In genomic region chr13:112364698-112365097, GRCm38 (mm10) we compare ENCODE assay signal across 16 mouse cellular contexts.
"Had no signal": no experiment of that assay in that cellular context is flagged by ENCODE, and none has a peak within 500 bp of the region (broad histone marks: within the 10 kb centered on the region; RNA-seq: fewer than 3 reads in every experiment).

No protein-coding gene starts in this region.

- H3K4me2 ChIP-seq: limb, embryonic 15.5 days; liver, embryonic 13.5 days; lung, embryonic 15.5 days; neural tube, embryonic 15.5 days had no signal

- H3K4me3 ChIP-seq: layer of hippocampus, adult 2 months; limb, embryonic 15.5 days; liver, embryonic 13.5 days; lung, embryonic 15.5 days; myocyte; neural tube, embryonic 15.5 days had no signal

- ATAC-seq: liver, postnatal 0 days had no signal

- H3K9ac ChIP-seq: limb, embryonic 15.5 days; liver, embryonic 13.5 days; liver, postnatal 0 days; lung, embryonic 15.5 days; neural tube, embryonic 15.5 days had no signal

- H3K9me3 ChIP-seq: limb, embryonic 15.5 days; liver, embryonic 13.5 days; lung, embryonic 15.5 days; neural tube, embryonic 15.5 days had no signal

- H3K27me3 ChIP-seq: limb, embryonic 15.5 days; liver, embryonic 13.5 days; lung, embryonic 15.5 days; neural tube, embryonic 15.5 days had no signal

- H3K4me1 ChIP-seq: liver, embryonic 13.5 days; neural tube, embryonic 15.5 days had no signal

- H3K27ac ChIP-seq: layer of hippocampus, adult 2 months; liver, embryonic 13.5 days; lung, embryonic 15.5 days; neural tube, embryonic 15.5 days; stomach, postnatal 0 days had no signal

- H3K36me3 ChIP-seq: limb, embryonic 15.5 days; liver, embryonic 13.5 days; lung, embryonic 15.5 days; neural tube, embryonic 15.5 days had no signal

- DNase-seq: kidney, adult 18-20 months; kidney, postnatal 10 days; kidney, postnatal 4 days; left cerebral cortex, postnatal 4 days; liver, embryonic 13.5 days; liver, postnatal 0 days; lung, postnatal 14 days; right cerebral cortex, adult 18-20 months; right cerebral cortex, postnatal 25 days; thymus, postnatal 4 days had no signal
